Mouse (Mus musculus) right cerebral cortex, postnatal 4 days (tissue): ENCODE results near the gene Kansl1l.

Experiments used
- DNase-seq: peaks from one replicate; pipeline ENCODE4 v3.0.0-alpha.2; 2022

Kansl1l gene

DNA sequence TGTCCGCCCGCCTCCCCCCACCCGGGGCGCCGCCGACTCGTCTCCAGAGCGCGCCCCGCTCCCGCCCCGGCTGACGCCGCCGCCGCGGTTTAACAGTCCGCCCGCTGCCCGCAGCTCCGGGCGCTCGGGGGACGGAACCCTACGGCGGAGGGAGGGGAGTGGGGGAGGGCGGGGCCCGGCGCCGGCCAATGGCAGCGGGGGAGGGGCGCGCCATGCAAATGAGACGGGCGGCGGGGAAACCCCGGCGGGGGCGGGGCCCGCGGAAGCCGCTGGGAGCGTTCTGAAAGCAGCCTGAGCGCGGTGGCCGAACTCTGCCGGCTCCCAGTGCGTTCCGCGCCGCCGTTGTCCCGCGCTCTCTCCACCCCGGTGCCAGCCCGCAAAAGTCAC is at the start of gene Kansl1l:
Kansl1l (minus strand) TSS at position 110 of the 387 bp plus-strand sequence.
- peak; percentile 97 for DNase-seq

GRCm38 (mm10) chr1:66865633-66866032 is 48.3 kb upstream of the Kansl1l start:
- no peak for DNase-seq

DNA sequence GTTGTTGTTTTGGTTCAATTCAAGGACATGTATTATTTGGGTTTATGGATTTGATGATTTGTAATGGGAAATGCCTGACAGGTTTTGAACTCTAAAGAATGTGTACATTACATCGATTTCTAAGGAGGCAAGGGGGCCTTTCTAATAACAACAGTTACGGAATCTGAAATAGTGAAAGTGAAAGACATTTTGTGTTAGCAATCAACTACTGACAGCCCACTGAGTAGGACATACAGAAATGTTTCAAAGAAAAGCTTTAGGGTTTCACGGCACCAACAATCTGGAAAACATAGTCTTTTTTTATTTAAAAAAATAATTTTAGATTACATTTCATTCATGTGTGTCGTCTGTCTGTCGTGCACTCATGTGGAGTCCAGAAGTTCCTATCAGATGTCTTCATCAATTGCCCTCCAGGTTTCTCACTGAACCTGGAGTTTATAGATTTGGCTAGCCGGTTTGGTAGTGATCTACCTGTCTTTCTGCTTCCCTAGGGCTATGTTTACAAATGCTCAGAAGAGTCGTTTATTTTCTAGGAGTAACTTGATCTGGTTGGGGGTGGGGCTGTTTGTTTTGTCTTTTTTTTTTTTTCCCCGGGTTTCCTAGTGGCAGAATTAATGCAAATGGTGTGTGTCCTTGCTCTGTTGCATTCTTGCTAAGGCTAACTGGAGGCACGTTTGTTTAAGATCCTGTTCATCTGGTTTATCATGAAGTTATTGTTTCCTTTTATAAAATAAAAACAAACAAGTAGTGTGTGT is 46.6 kb upstream of the Kansl1l start:
- no peak for DNase-seq

DNA sequence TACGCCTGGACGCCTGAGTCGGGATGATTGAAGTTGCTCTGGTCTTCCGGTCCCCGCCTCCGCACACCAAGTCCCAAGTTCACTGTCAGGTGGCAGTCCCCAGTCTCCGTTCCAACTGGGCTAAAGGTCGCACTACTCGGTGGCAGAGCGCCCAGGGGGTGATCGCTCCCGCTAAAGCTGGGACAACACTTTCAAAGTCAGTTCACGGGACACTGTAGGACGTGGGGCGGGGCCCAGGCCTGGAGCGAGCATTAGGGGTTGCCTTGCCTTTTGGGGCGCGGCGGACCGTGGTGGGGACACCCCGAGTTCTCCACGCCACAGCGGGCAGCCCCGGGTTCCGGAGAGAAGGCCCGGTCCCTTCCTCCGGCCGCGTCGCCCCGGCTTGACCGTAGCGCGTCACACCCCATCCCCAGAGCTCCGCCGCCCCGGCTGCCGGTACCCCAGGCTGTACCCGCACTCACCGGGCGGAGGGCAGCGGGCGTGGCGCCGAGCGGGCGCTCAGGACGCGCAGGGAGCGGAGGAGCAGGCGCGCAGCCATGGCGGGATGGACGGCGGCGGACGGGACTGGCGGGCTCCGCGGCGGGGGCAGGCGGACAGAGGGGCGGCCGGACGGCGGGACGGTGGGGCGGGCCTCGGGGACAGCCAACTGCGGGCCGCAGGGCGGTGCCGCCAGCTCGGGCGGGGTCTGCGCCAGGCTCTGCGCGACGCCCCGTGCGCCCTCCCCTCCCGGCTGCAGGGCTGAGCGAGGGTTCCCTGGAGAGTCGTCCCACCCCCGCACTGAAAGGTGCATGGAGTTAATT is 45.5 kb upstream of the Kansl1l start, which contains the start of gene Acadl:
Acadl (minus strand) TSS at position 566 of the 800 bp plus-strand sequence.
- peak; percentile 63 for DNase-seq

DNA sequence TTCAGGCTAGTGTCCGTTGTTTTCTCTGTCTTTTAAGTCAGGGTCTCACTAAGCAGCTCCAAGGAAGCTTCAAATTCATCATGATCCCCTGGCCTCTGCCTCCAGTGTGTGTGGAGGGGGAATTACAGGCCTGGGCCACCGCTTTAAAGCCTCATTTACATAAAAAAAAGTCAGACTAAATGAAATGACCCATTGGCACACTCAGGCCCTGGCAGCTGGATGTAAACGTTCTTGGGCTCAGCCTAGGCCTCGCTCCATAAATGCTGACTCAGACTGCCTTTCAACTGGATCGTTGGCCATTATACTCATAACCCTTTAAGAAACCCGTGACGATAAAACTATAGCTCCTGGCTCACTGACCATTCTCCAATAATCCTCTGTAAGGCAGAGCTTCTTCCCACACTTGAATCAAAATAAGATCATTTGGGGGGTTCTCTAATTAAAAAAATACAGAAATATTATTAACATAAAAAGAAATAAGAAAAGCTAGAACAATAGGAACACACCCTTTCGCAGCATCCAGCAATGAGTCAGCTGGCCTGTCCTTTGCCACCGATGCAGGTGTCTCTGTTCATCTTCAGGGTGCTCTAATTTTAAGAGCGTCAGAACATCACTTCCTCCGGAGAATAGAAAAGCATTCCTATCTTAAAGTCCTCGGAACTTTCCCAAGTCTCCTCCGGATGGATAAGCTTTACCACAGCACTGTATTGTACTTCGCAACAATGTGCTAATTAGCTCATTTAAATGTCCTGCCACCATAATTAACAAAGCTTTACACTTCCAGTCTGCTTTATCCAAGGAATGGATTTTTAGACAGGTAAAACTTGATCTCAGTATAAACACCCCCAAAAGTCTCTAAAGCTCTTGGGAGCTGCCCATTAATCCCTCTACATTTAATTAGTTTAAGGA is 44.7 kb upstream of the Kansl1l start:
- DNase-seq = no peak

DNA sequence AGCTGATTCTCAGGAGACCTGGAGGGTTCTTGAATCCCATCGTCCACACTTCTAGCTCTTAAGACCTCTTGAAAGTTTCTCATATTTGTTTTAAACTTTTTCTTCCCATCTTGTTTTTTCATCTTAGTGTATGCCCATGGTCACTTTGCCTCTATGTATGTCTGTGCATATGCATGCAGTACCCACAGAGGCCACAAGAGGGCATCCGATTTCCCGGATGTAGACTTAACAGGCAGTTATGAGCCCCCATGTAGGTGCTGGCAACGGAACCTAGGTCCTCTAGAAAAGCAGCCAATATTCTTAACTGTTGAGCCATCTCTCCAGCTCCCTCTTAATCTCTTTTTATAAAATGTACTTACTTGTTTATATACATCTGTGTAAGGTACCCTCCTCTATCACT is 30.1 kb upstream of the Kansl1l start:
- no peak for DNase-seq

- DNase-seq = no peak
These were observed 28.4 kb upstream of the Kansl1l start for GRCm38 (mm10) chr1:66845690-66846318.

DNA sequence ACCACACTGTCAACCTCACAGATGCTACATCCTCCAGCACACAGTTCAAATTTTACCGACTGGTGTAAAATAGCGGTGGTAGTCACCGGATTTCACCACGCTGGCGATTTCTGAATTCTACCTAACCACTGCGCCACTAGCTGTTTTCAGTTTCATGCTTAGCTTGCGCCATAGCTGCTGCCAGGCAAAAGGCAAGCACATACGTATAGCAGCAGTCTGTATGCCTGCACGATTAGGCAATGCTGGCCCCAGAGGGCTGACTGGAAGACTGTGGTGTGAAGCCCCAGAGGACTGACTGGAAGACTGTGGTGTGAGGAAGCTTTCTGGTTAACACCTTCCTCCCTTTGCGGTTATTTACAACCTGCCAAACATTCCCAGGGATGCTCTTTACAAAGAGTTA is 24.6 kb upstream of the Kansl1l start:
- DNase-seq = no peak

- DNase-seq = no peak
These were observed 24.1 kb upstream of the Kansl1l start for GRCm38 (mm10) chr1:66841510-66841909.

DNA sequence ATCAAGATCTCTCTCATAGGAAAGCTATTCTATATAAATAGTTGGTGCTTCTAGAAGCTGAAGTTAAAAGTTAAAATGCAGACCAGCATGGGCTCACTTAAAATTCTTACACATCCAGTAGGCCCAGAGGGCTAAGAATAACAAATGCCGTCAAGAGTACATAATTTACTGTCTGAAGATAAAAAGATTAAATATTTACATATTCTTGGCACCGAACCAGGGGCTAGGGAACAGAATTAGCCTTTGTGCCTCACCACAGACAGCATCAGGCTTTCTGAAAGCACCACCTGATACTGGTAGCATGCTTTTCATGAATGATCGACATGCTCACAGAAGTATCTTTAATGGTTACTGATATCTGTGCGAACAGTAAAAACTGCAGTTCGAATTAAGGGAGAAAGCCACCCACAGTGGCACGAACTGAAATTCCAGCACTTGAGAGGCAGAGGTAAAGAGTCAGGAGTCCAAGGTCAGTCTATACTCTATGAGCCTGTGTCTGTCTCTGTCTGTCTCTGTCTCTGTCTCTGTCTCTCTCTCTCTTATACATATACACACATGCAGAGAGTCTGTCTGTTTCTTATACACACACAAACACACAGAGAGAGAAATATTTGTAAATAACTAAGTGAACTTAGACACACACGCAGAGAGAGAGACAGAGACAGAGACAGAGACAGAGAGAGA is 22.5 kb upstream of the Kansl1l start:
- DNase-seq = no peak

DNA sequence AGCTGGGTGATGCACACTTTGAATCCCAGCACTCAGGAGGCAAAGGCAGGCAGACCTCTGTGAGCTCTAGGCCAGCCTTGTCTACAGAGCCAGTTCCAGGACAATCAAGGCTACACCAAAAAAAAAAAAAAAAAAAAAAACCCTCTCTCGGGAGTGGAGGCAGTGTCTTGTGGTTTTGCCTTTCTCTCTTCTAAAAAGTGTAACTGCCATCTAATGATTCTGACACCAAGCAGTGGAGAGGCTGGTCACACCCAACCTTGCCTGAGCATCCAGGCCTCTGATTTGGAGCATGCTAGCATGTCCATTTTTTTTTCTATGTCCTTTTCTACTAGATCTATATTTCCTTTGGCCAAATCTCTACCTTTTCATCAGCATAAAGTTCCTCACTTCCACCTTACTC is 21.8 kb upstream of the Kansl1l start:
- no peak for DNase-seq

GRCm38 (mm10) chr1:66838184-66839042 is 21.1 kb upstream of the Kansl1l start:
- DNase-seq = peak; percentile 92

GRCm38 (mm10) chr1:66837207-66837606 is 19.8 kb upstream of the Kansl1l start:
- no peak for DNase-seq

- no peak for DNase-seq
These were observed 15.3 kb upstream of the Kansl1l start for GRCm38 (mm10) chr1:66832636-66833165.

DNA sequence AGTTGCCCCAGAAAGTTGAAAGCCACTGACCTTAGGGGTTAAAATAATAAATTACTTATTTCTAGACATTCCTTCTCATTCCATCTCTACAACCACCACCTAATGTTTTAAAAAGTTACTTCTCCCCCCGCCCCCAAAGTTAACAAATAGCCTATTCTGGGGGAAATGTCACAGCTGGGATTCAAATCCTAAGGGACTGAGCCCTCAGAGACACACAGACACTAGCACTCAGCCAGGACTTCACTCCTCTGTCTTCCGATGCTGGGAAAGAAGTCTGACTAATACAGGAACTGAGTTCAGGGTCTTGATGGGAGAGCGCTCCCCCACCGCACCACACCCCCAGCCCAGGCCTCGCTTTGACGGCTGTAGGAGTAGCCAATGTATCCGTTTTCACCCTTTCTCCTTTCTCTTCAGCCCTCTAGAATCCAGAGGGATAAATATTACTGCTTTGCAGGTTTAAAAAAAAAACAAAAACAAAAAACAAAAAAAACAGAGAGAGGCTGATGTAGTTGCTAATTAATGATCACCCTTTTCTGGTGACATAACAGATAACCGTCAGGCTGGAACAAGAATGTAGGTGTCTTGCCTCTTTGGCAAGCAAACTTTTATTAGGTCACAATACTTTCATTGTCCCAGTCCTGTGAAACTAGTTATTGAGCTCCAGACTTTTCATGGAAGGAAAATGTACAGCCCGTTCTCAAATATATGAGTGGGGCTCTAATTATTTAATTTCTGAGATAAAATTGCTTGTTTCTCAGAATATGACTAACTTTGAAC is 14.7 kb upstream of the Kansl1l start:
- DNase-seq = no peak

DNA sequence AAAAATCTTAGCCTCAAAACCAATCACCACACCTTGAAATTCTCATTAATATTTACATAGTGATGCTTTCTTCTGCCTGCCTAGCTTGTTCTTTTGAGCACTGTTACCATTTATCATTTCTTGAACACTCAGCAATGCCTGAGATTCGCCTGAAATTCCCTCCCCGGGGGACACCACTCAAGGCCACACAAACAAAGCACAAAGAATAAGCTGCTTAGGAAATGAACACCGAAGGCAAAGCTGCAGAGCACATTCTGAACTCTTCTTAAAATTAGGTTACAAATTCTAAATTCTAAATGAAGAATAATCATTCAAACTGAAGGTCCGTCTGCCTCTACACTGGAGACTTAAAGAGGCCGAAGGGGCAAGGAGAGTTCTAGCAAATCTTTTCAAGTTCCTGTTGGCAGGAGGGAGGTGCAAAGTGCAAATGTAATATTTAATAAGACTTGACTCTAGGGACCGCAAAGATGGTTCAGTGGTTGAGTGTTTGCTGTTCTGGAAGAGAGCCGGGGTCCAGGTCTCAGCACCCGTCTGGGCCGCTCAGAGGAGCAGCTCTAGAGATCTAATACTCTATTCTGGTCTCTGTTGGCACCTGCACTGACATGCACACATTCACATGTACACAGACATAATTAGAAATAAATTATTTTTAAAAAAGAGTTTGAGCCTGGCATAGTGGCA is 12.2 kb upstream of the Kansl1l start:
- no peak for DNase-seq

DNA sequence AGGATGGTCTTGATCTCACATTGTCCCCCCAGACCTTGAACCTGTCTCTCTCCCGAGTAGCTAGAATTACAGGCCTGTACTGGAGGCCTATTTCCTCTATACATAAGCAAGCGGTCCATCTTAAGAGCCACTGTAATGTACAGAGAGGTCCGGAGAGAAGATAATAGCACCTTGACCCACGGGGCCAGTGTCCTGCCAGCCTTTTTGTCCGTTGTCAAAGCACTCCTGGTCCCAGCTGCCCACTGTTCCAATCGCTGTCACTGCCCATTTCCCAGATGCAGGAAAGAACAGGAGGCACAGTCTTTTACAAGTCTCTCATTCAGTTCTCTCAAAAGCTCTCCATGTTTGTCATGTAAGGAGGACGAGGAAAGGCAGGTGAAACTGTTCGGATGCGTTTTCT is 4.6 kb upstream of the Kansl1l start:
- DNase-seq = no peak

- no peak for DNase-seq
These were observed 2.9 kb upstream of the Kansl1l start for GRCm38 (mm10) chr1:66820241-66820640.

- DNase-seq = no peak
These were observed 528 bp upstream of the Kansl1l start for GRCm38 (mm10) chr1:66817865-66818315.
